Mouse (Mus musculus) lung, postnatal 0 days (tissue): ENCODE measurements around the gene Hist3h2a.

ENCODE experiments used
- CTCF ChIP-seq: IDR thresholded peaks from 2 replicates; pipeline ENCODE4 v1.5.1; 2016; ENCODE audit warnings: antibody characterized with exemption, mild to moderate bottlenecking
- EP300 ChIP-seq: IDR thresholded peaks from 2 replicates; pipeline ENCODE4 v1.6.1; 2016; ENCODE audit warnings: antibody characterized with exemption, mild to moderate bottlenecking, control low read depth

DNA sequence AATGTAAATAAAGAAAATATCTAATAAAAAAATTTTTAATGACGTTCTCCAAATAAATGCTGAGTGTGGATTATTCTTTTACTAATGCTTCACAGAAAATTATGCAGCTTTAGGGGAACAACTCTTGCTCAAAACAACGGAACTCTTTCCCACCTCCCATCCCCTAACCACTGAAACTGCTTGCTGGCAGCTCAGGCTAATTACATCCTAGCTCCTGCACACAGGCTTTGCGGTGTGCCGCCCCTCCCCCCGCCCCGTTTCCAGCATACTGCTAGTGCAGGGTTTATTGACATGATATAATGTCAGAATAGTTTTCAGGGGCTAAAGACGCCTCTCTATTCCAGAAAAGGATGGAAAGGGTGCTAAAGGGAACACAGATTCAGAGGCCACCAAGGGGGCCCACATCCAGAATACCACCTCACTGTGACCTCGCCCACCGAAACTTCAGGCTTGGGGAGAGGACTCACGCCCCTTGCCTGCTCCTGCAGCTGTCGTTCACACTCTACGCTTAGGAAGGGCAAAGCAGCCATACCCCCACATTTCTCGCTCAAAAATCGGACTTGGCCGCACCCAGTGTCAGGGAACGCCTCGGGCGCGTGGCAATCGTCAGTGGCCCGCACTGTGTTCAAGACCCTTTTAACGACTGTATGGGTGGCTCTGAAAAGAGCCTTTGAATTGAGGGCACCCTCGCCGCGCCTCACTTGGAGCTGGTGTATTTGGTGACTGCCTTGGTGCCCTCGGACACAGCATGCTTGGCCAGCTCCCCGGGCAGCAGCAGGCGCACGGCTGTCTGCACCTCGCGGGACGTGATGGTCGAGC is 925 bp upstream of the Hist3h2a start:
- TF ChIP-seq CTCF (no peak), EP300 (no peak)
